Mouse (Mus musculus) embryonic fibroblast, embryonic 13.5 days (primary cell): Measurements from ENCODE around the gene Pdss2.

ENCODE experiments used
- CTCF ChIP-seq: IDR thresholded peaks from 2 replicates; pipeline ENCODE4 v1.5.1; 2011; ENCODE audit warnings: mild to moderate bottlenecking, control low read depth, low read length, moderate library complexity, borderline replicate concordance; ENCODE audit not compliant: insufficient read depth
- POLR2A ChIP-seq: IDR thresholded peaks from 2 replicates; pipeline ENCODE4 v1.6.1; 2011; ENCODE audit warnings: low read depth, mild to moderate bottlenecking, control low read depth, low read length, moderate library complexity

GRCm38 (mm10) chr10:43285541-43285940 is 64.3 kb downstream of the Pdss2 start:
- TF ChIP-seq CTCF: no peak
- no peak for TF ChIP-seq POLR2A
